In genomic region chr14:24652591-24652990, GRCm38 (mm10) we compare ENCODE assay signal across 22 mouse cellular contexts.
DNase-seq lines count a peak whose midpoint lies in the region; ATAC-seq and TF ChIP-seq lines count a peak whose summit lies in the region.
"Had no signal": no experiment of that assay in that cellular context is flagged by ENCODE, and none has a peak within 500 bp of the region (broad histone marks: within the 10 kb centered on the region; RNA-seq: fewer than 3 reads in every experiment).

No protein-coding gene starts in this region.

- H3K36me3 ChIP-seq in embryonic facial prominence, embryonic 14.5 days (ENCODE audit: control insufficient read depth, insufficient read depth, low read length): no peaks in the 10 kb centered on the region
- H3K36me3 ChIP-seq in embryonic facial prominence, embryonic 10.5 days (replicated peaks): no peaks in the 10 kb centered on the region
- H3K36me3 ChIP-seq in midbrain, embryonic 12.5 days: no peaks in the 10 kb centered on the region
- no peaks in the 10 kb centered on the region for H3K36me3 ChIP-seq in midbrain, embryonic 13.5 days
- no peaks in the 10 kb centered on the region for H3K36me3 ChIP-seq in forebrain, embryonic 15.5 days
- no peaks in the 10 kb centered on the region for H3K36me3 ChIP-seq in kidney, adult 2 months (ENCODE audit: control insufficient read depth, insufficient read depth, low read length)
- no peaks in the 10 kb centered on the region for H3K36me3 ChIP-seq in intestine, embryonic 15.5 days
- H3K36me3 ChIP-seq: heart, embryonic 10.5 days; hindbrain, embryonic 12.5 days had no signal

- WGBS in embryonic facial prominence, embryonic 14.5 days: 55% methylated on average over 2 of the region's 2 CpGs
- WGBS in embryonic facial prominence, embryonic 10.5 days: 81% methylated on average over 2 of the region's 2 CpGs
- WGBS in midbrain, embryonic 12.5 days: 82% methylated on average over 2 of the region's 2 CpGs
- 70% methylated on average over 2 of the region's 2 CpGs for WGBS in midbrain, embryonic 13.5 days
- 40% methylated on average over 2 of the region's 2 CpGs for WGBS in forebrain, embryonic 15.5 days
- 60% methylated on average over 2 of the region's 2 CpGs for WGBS in kidney, adult 2 months
- 68% methylated on average over 2 of the region's 2 CpGs for WGBS in intestine, embryonic 15.5 days

- H3K4me3 ChIP-seq in embryonic facial prominence, embryonic 14.5 days (ENCODE audit: low read depth, low read length): no peak overlapping the region
- H3K4me3 ChIP-seq in embryonic facial prominence, embryonic 10.5 days: no peak overlapping the region
- H3K4me3 ChIP-seq in midbrain, embryonic 12.5 days: no peak overlapping the region
- H3K4me3 ChIP-seq in midbrain, embryonic 13.5 days (replicated peaks): no peak overlapping the region
- H3K4me3 ChIP-seq in forebrain, embryonic 15.5 days: no peak overlapping the region
- no peak overlapping the region for H3K4me3 ChIP-seq in kidney, adult 2 months (ENCODE audit: insufficient read depth, low read depth, low read length)
- H3K4me3 ChIP-seq in intestine, embryonic 15.5 days (replicated peaks): no peak overlapping the region
- H3K4me3 ChIP-seq: heart, embryonic 10.5 days; hindbrain, embryonic 12.5 days had no signal

- no peaks in the 10 kb centered on the region for H3K27me3 ChIP-seq in embryonic facial prominence, embryonic 14.5 days (replicated peaks; ENCODE audit: control insufficient read depth, insufficient read depth, low read length)
- H3K27me3 ChIP-seq in embryonic facial prominence, embryonic 10.5 days (replicated peaks; ENCODE audit: low read depth, poor library complexity, severe bottlenecking): 0 out of 2 replicates have a peak, but pooled peaks cover 6% of the 10 kb centered on the region
- no peaks in the 10 kb centered on the region for H3K27me3 ChIP-seq in midbrain, embryonic 12.5 days
- no peaks in the 10 kb centered on the region for H3K27me3 ChIP-seq in midbrain, embryonic 13.5 days
- H3K27me3 ChIP-seq in forebrain, embryonic 15.5 days: no peaks in the 10 kb centered on the region
- H3K27me3 ChIP-seq in kidney, adult 2 months (replicated peaks; ENCODE audit: control insufficient read depth, insufficient read depth, low read length): no peaks in the 10 kb centered on the region; the same call in 1 of the 2 replicates
- no peaks in the 10 kb centered on the region for H3K27me3 ChIP-seq in intestine, embryonic 15.5 days (replicated peaks)
- H3K27me3 ChIP-seq: hindbrain, embryonic 12.5 days had no signal

- H3K9me3 ChIP-seq in embryonic facial prominence, embryonic 14.5 days (ENCODE audit: control insufficient read depth, low read length): no peaks in the 10 kb centered on the region
- no peaks in the 10 kb centered on the region for H3K9me3 ChIP-seq in embryonic facial prominence, embryonic 10.5 days
- H3K9me3 ChIP-seq in midbrain, embryonic 12.5 days: no peaks in the 10 kb centered on the region
- no peaks in the 10 kb centered on the region for H3K9me3 ChIP-seq in midbrain, embryonic 13.5 days
- H3K9me3 ChIP-seq in forebrain, embryonic 15.5 days: no peaks in the 10 kb centered on the region
- no peaks in the 10 kb centered on the region for H3K9me3 ChIP-seq in intestine, embryonic 15.5 days
- H3K9me3 ChIP-seq: heart, embryonic 10.5 days; hindbrain, embryonic 12.5 days had no signal

- H3K4me2 ChIP-seq in embryonic facial prominence, embryonic 14.5 days (ENCODE audit: low read depth, low read length): no peak overlapping the region
- H3K4me2 ChIP-seq in midbrain, embryonic 12.5 days (replicated peaks): no peak overlapping the region
- H3K4me2 ChIP-seq in midbrain, embryonic 13.5 days (replicated peaks): no peak overlapping the region
- H3K4me2 ChIP-seq in forebrain, embryonic 15.5 days (replicated peaks): no peak overlapping the region
- no peak overlapping the region for H3K4me2 ChIP-seq in intestine, embryonic 15.5 days (replicated peaks)
- H3K4me2 ChIP-seq: hindbrain, embryonic 12.5 days had no signal

- TF ChIP-seq CTCF in brain, embryonic 14.5 days (IDR thresholded peaks at IDR 0.05; ENCODE audit: borderline replicate concordance, extremely low read depth, insufficient read depth, insufficient read length): no peak
- no peak for TF ChIP-seq CTCF in kidney, adult 2 months (conservative IDR thresholded peaks at IDR 0.05; ENCODE audit: insufficient read depth, insufficient read length, low read depth, low read length)

- TF ChIP-seq POLR2A in brain, embryonic 14.5 days (IDR thresholded peaks at IDR 0.05; ENCODE audit: borderline replicate concordance, extremely low read depth, insufficient read depth, insufficient read length, poor library complexity, severe bottlenecking): no peak
- no peak for TF ChIP-seq POLR2A in kidney, adult 2 months (IDR thresholded peaks at IDR 0.05; ENCODE audit: low read depth, low read length)

- H3K4me1 ChIP-seq in embryonic facial prominence, embryonic 14.5 days (ENCODE audit: control insufficient read depth, insufficient read depth, low read length): no peaks in the 10 kb centered on the region
- peaks cover 5% of the 10 kb centered on the region; the same call in 1 of the 2 replicates for H3K4me1 ChIP-seq in embryonic facial prominence, embryonic 10.5 days
- peaks cover 18% of the 10 kb centered on the region for H3K4me1 ChIP-seq in midbrain, embryonic 12.5 days
- H3K4me1 ChIP-seq in midbrain, embryonic 13.5 days (replicated peaks): peaks cover 33% of the 10 kb centered on the region
- peaks cover 26% of the 10 kb centered on the region for H3K4me1 ChIP-seq in forebrain, embryonic 15.5 days
- no peaks in the 10 kb centered on the region for H3K4me1 ChIP-seq in kidney, adult 2 months (ENCODE audit: control insufficient read depth, insufficient read depth, low read length)
- H3K4me1 ChIP-seq in intestine, embryonic 15.5 days (replicated peaks): no peaks in the 10 kb centered on the region

- no peak overlapping the region for H3K27ac ChIP-seq in embryonic facial prominence, embryonic 14.5 days (replicated peaks; ENCODE audit: low read depth, low read length)
- no peak overlapping the region for H3K27ac ChIP-seq in embryonic facial prominence, embryonic 10.5 days (replicated peaks)
- H3K27ac ChIP-seq in midbrain, embryonic 12.5 days (replicated peaks): 0 out of 2 replicates have a peak overlapping the region, but pooled peaks have one; percentile 6
- H3K27ac ChIP-seq in midbrain, embryonic 13.5 days: no peak overlapping the region
- H3K27ac ChIP-seq in forebrain, embryonic 15.5 days (replicated peaks): 0 out of 2 replicates have a peak overlapping the region, but pooled peaks have one; percentile 36
- H3K27ac ChIP-seq in kidney, adult 2 months (ENCODE audit: insufficient read depth, low read depth, low read length): no peak overlapping the region
- H3K27ac ChIP-seq in intestine, embryonic 15.5 days: no peak overlapping the region
- H3K27ac ChIP-seq: heart, embryonic 10.5 days; hindbrain, embryonic 12.5 days had no signal

- DNase-seq in embryonic facial prominence, embryonic 14.5 days (ENCODE audit: low spot score): peak; percentile 26
- no peak for DNase-seq in embryonic facial prominence, embryonic 10.5 days (ENCODE audit: low spot score)
- DNase-seq in brain, embryonic 14.5 days (ENCODE audit: low read depth): peak; percentile 51
- no peak for DNase-seq in kidney, adult 2 months
- DNase-seq: adrenal gland, adult 8-10 months; adrenal gland, postnatal 36 days; cerebellum, adult 11 months; cerebellum, adult 9-10 months; cerebellum, postnatal 36 days; gastrocnemius, postnatal 10 days; heart, adult 18-20 months; heart, postnatal 10 days; heart, postnatal 4 days; kidney, adult 11 months had no signal

- no peak overlapping the region for H3K9ac ChIP-seq in embryonic facial prominence, embryonic 14.5 days (ENCODE audit: low read depth, low read length)
- no peak overlapping the region for H3K9ac ChIP-seq in midbrain, embryonic 12.5 days (replicated peaks)
- H3K9ac ChIP-seq in midbrain, embryonic 13.5 days (replicated peaks): no peak overlapping the region
- no peak overlapping the region for H3K9ac ChIP-seq in forebrain, embryonic 15.5 days (replicated peaks)
- no peak overlapping the region for H3K9ac ChIP-seq in intestine, embryonic 15.5 days
- H3K9ac ChIP-seq: hindbrain, embryonic 12.5 days had no signal

- ATAC-seq in embryonic facial prominence, embryonic 14.5 days (ENCODE audit: low read depth): peak; percentile 41; the same call in 1 of the 2 replicates
- no peak for ATAC-seq in midbrain, embryonic 12.5 days (ENCODE audit: low FRiP score, low read depth)
- no peak for ATAC-seq in midbrain, embryonic 13.5 days
- no peak for ATAC-seq in forebrain, embryonic 15.5 days (replicated peaks)
- ATAC-seq in intestine, embryonic 15.5 days: no peak
- ATAC-seq: hindbrain, embryonic 16.5 days; inflammation-experienced regulatory T-cells, adult 6 months had no signal

Comparison
In these comparisons a context has a peak if more than half of its experiments do, and no peak if none do; other contexts are left out.
1. DNase-seq: peak in embryonic facial prominence, embryonic 14.5 days (single experiment) and brain, embryonic 14.5 days (single experiment); none in embryonic facial prominence, embryonic 10.5 days (single experiment) and kidney, adult 2 months (single experiment).
2. H3K27ac ChIP-seq: peak in midbrain, embryonic 12.5 days (single experiment) and forebrain, embryonic 15.5 days (single experiment); none in embryonic facial prominence, embryonic 14.5 days (single experiment), embryonic facial prominence, embryonic 10.5 days (single experiment), midbrain, embryonic 13.5 days (single experiment), kidney, adult 2 months (single experiment) and intestine, embryonic 15.5 days (single experiment).